Mouse (Mus musculus) left cerebral cortex, postnatal 14 days (tissue): Measurements from ENCODE around the gene Smyd3. TPM values are rescaled to one million over a fixed set of nuclear protein-coding genes. Genes with fewer than 3 reads are reported as not detected.

Source experiments
- DNase-seq, 2 experiments: peaks; one replicate each; pipeline ENCODE4 v3.0.0; 2021 to 2022; ENCODE audit warnings: low spot score in 2 of 2, mixed read lengths in 1 of 2
- intact Hi-C: fragments of 180-260 bp; cut with DNase I; formaldehyde crosslinking; loops from one replicate; pipeline ENCODE4 v1.15.1; 2025
- total RNA-seq, 2 experiments: library from RNA; stranded (reverse); gene quantifications; 2 replicates each; pipeline ENCODE4 v1.2.3; 2021

Smyd3 gene
- total RNA-seq, 2 experiments from 2014 or later: 19.1 to 20.6 TPM

- intact Hi-C loops: no loop called here
- DNase-seq: no peak
Measured at GRCm38 (mm10) chr1:178978617-178979245, 539.1 kb downstream of the Smyd3 start.

- intact Hi-C loops: no loop called here
- DNase-seq: no peak
Measured at GRCm38 (mm10) chr1:178972055-178972454, 545.8 kb downstream of the Smyd3 start.

- intact Hi-C loops: loop anchor here (2.0 kb wide), 1 partner anchor 433 kb away; the partner anchor contains the start of gene Kif26b
- DNase-seq: no peak
Measured at GRCm38 (mm10) chr1:178961661-178962060, 556.2 kb downstream of the Smyd3 start.

DNA sequence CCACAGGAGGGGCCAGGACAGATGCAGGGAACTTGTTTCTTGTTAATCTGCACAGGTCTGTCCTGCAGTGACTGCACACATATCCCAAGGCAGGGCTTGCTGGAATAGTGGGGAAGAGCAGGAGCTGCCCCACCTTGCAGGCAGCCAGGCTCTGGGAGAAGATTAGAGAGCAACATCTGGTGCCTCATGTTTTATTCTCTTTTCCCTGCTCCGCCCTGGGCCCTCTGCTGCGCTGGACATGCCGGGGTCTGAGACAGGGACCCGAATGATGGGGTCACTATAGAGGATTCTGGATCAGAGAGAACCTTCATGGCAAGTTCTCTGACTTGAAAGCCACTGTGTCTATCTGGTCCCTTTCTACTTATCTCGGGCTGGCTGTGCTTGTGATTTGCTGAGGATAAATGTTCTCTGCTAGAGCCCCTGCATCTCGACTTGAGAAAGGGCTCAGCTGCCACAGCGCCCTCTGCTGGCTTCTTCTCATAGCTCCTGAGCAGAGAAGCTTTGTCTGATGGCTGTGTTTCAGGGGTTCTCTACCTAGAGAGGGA lies 557.8 kb downstream of the Smyd3 start:
- intact Hi-C loops: loop anchor here (2.0 kb wide), 1 partner anchor 431 kb away; the partner anchor contains the start of gene Kif26b
- peak; percentile 84 to 91 for DNase-seq

- intact Hi-C loops: no loop called here
- DNase-seq: no peak
Measured at GRCm38 (mm10) chr1:178958641-178959040, 559.2 kb downstream of the Smyd3 start.

DNA sequence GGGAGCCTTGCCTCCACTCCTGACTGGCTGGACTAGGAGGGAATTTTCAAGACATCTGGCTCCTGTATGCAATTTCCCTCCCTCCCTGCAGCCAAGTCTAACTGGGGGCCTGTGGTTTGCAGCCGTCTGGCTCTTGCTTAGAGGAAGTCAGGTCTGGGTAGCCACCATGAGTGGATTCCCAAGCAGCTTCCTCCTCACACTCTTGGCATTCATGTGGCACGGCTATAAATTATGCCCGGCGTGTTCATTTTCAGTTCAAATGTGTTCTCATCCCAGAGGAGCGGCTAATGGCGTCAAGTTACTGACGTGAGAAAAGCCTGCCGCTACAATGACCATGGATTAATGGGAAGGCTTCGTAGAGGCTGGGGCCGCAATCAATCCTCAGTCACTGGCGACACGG lies 564.9 kb downstream of the Smyd3 start:
- intact Hi-C loops: no loop called here
- no peak for DNase-seq

- intact Hi-C loops: no loop called here
- no peak for DNase-seq
Measured at GRCm38 (mm10) chr1:178942251-178942963, 575.4 kb downstream of the Smyd3 start.

DNA sequence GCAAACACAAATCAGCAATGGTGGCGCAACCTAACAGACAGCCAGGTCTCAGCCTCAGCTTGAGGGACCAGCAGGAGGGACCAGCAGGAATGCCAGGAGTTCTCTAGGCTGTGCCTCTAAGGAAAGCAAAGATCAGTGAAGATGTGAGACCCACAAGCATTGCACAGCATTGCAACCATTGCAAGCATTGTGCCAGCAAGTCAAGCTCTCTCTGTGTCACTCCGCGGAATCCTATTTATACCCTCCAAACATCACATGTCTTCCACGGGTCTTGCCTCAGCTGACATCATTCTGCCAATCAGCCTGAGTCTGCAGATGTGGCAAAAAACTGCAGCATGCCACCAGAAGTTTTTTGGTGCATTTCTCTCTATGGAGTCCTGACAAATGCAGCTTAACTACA lies 577.5 kb downstream of the Smyd3 start:
- intact Hi-C loops: no loop called here
- no peak for DNase-seq

DNA sequence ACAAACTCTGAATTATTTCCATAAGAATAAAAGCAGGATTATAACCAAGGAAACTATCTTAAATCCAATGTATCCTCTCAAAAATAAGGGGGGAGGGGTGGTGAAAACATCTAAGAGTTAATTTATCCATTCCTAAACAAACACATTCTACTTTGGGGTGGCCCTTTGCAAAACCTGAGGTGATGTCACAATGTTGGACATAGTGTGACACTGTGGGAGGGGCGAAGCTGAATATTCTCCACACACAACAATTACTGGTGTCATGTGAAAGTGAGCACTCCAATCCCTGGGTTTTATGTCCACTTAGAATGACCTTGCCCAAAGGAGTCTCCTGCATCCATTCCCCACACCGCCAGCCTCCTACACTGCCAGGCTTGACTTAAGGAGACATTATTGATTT lies 580.9 kb downstream of the Smyd3 start:
- DNase-seq: no peak
- intact Hi-C loops: no loop called here

GRCm38 (mm10) chr1:178936457-178936856 lies 581.4 kb downstream of the Smyd3 start:
- DNase-seq: no peak
- intact Hi-C loops: no loop called here

- intact Hi-C loops: no loop called here
- no peak for DNase-seq
Measured at GRCm38 (mm10) chr1:178933953-178934637, 583.7 kb downstream of the Smyd3 start.

GRCm38 (mm10) chr1:178929531-178929930 lies 588.3 kb downstream of the Smyd3 start:
- intact Hi-C loops: no loop called here
- no peak for DNase-seq

- DNase-seq: no peak
- intact Hi-C loops: no loop called here
Measured at GRCm38 (mm10) chr1:178924492-178925183, 593.2 kb downstream of the Smyd3 start.

DNA sequence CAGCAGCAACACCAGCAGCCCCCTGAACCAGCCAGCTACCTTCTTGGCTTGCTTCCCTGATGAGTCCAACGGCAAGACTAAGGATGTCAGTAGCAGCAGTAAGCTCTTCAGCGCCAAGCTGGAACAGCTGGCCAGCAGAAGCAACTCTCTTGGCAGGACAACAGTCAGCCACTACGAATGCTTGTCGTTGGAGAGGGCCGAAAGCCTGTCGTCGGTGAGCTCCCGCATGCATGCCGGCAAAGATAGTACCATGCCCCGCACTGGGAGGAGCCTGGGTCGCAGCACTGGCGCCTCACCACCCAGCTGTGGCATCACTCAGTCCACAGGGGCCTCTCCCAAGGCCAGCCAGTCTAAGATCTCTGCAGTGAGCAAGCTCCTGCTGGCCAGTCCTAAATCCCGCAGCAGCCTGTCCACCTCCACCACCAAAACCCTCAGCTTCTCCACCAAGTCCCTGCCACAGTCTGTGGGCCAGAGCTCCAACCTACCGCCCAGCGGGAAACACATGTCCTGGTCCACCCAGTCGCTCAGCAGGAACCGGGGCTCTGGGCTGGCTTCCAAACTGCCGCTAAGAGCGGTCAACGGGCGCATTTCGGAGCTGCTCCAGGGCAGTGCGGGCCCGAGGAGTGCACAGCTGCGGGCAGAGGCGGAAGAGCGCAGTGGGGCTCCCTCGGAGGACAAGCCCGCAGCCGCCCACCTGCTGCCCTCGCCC lies 600.5 kb downstream of the Smyd3 start:
- peak in 1 of 2 experiments; percentile 11 for DNase-seq
- intact Hi-C loops: no loop called here

DNA sequence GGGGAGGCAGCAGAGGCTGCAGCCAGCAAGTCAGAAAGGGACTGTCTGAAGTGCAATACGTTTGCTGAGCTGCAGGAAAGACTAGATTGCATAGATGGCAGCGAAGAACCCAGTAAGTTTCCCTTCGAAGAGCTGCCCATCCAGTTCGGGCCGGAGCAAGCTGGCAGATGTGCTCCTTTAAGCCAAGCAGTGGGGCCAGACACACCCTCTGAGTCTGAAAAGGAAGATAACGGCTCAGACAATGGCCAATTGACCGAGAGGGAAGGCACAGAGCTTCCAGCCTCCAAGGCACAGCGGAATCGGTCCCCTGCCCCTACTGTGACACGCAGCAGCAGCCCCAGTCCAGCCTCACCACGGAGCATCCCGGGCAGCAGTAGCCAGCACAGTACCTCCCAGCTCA lies 602.8 kb downstream of the Smyd3 start:
- no peak for DNase-seq
- intact Hi-C loops: no loop called here

- intact Hi-C loops: no loop called here
- DNase-seq: no peak
Measured at GRCm38 (mm10) chr1:178912936-178913716, 604.7 kb downstream of the Smyd3 start.

DNA sequence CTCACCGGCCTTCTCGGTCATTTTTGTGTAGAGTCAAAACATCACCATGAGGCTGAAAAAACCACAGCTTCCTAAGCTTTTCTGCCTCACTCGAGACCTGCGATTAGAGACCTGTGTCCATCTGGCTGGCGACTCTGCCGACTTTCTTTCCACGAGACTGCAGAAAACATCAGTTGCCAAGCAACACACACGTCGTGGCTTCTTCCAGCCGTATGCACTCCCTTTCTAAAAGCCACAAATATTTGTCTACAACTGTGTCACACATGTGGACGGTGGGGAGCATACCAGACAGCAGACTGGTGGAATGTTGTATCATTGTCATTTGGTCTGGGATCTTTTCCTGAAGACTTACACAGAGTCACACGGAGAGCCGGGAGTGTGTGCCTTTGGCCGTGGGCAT lies 606.9 kb downstream of the Smyd3 start:
- intact Hi-C loops: no loop called here
- no peak for DNase-seq
